Mouse (Mus musculus) heart, adult 2 months (tissue): ENCODE results near the gene Gm19402.

Experiments
- CTCF ChIP-seq: fragments of 200-600 bp; IDR thresholded peaks from 2 replicates; pipeline ENCODE4 v1.8.1; 2022; ENCODE audit warnings: antibody characterized with exemption, mild to moderate bottlenecking, moderate library complexity
- POLR2A ChIP-seq: fragments of 200-500 bp; IDR thresholded peaks from 2 replicates; pipeline ENCODE4 v1.6.1; 2011; ENCODE audit warnings: mild to moderate bottlenecking, low read depth, low read length, control low read depth; ENCODE audit not compliant: insufficient read depth

GRCm38 (mm10) chr10:77738929-77739328, 48.4 kb upstream of the Gm19402 start:
- TF ChIP-seq POLR2A (no peak), CTCF (no peak)
